Comparison of ENCODE assay signal across 14 mouse cellular contexts in genomic region chr16:70315261-70315660, GRCm38 (mm10). TPM values are rescaled to one million over a fixed set of nuclear protein-coding genes. Genes with fewer than 3 reads are reported as not detected.
DNase-seq lines count a peak whose midpoint lies in the region; ATAC-seq lines count a peak whose summit lies in the region.
"Had no signal": no experiment of that assay in that cellular context is flagged by ENCODE, and none has a peak within 500 bp of the region (broad histone marks: within the 10 kb centered on the region; RNA-seq: fewer than 3 reads in every experiment).

No protein-coding gene starts in this region.

- no peaks in the 10 kb centered on the region for H3K4me1 ChIP-seq in heart, embryonic 14.5 days (ENCODE audit: control insufficient read depth in 2 of 2, insufficient read depth in 2 of 2, low read length in 2 of 2)
- H3K4me1 ChIP-seq in lung, embryonic 15.5 days = 0 out of 2 replicates have a peak, but pooled peaks cover 5% of the 10 kb centered on the region
- H3K4me1 ChIP-seq in embryonic facial prominence, embryonic 14.5 days (ENCODE audit: control insufficient read depth, insufficient read depth, low read length) = no peaks in the 10 kb centered on the region

- H3K9ac ChIP-seq in heart, embryonic 14.5 days (ENCODE audit: low read length) = peak overlapping the region; percentile 91
- H3K9ac ChIP-seq in lung, embryonic 15.5 days = no peak overlapping the region
- no peak overlapping the region for H3K9ac ChIP-seq in embryonic facial prominence, embryonic 14.5 days (ENCODE audit: low read depth, low read length)

- H3K4me3 ChIP-seq in heart, embryonic 14.5 days (ENCODE audit: control insufficient read depth in 1 of 2, insufficient read depth in 1 of 2, low read depth in 1 of 2, low read length in 2 of 2) = peak overlapping the region in 1 of 2 experiments; percentile 73; a peak in 2 of 4 replicates
- H3K4me3 ChIP-seq in lung, embryonic 15.5 days = no peak overlapping the region
- H3K4me3 ChIP-seq in embryonic facial prominence, embryonic 14.5 days (ENCODE audit: low read depth, low read length) = no peak overlapping the region

- H3K27ac ChIP-seq in heart, embryonic 14.5 days (replicated peaks in 1 of 2; ENCODE audit: control insufficient read depth in 1 of 2, insufficient read depth in 1 of 2, low read depth in 2 of 2, low read length in 2 of 2) = peak overlapping the region in 1 of 2 experiments; percentile 98; a peak in 3 of 4 replicates
- no peak overlapping the region for H3K27ac ChIP-seq in lung, embryonic 15.5 days
- no peak overlapping the region for H3K27ac ChIP-seq in embryonic facial prominence, embryonic 14.5 days (replicated peaks; ENCODE audit: low read depth, low read length)

- ATAC-seq in heart, embryonic 14.5 days (ENCODE audit: insufficient number of reproducible peaks, insufficient read depth, low FRiP score, low read depth) = no peak
- no peak for ATAC-seq in lung, embryonic 15.5 days (ENCODE audit: borderline replicate concordance, extremely low read depth, low FRiP score, low TSS enrichment)
- ATAC-seq in embryonic facial prominence, embryonic 14.5 days (ENCODE audit: low read depth) = no peak

- no peaks in the 10 kb centered on the region for H3K27me3 ChIP-seq in heart, embryonic 14.5 days (ENCODE audit: control insufficient read depth, insufficient read depth, low read length)
- H3K27me3 ChIP-seq in lung, embryonic 15.5 days = no peaks in the 10 kb centered on the region
- no peaks in the 10 kb centered on the region for H3K27me3 ChIP-seq in embryonic facial prominence, embryonic 14.5 days (replicated peaks; ENCODE audit: control insufficient read depth, insufficient read depth, low read length)
- H3K27me3 ChIP-seq: CH12.LX; limb, embryonic 15.5 days had no signal

- WGBS in heart, embryonic 14.5 days = 29% methylated on average over 3 of the region's 3 CpGs
- 44% methylated on average over 3 of the region's 3 CpGs for WGBS in lung, embryonic 15.5 days
- WGBS in embryonic facial prominence, embryonic 14.5 days = 47% methylated on average over 3 of the region's 3 CpGs

- intact Hi-C loops in left cerebral cortex, postnatal 14 days (cut with DNase I) = loop anchor here (10.0 kb wide), 1 partner anchor 250 kb away; no protein-coding TSS in a partner anchor

- no peak for DNase-seq in heart, adult 18-20 months
- no peak for DNase-seq in lung, postnatal 14 days
- peak; percentile 45 for DNase-seq in embryonic facial prominence, embryonic 14.5 days (ENCODE audit: low spot score)
- peak; percentile 61 for DNase-seq in retina, embryonic 14.5 days (ENCODE audit: low spot score)
- no peak for DNase-seq in left cerebral cortex, postnatal 14 days (ENCODE audit: low spot score in 2 of 2)
- DNase-seq in adrenal gland, adult 18-20 months (ENCODE audit: low spot score in 2 of 2) = no peak
- DNase-seq: cerebellum, adult 18-20 months; heart, adult 11 months; kidney, adult 8-10 months; thymus, postnatal 36 days had no signal

- H3K36me3 ChIP-seq in heart, embryonic 14.5 days (ENCODE audit: control insufficient read depth, insufficient read depth, low read length) = no peaks in the 10 kb centered on the region
- H3K36me3 ChIP-seq in lung, embryonic 15.5 days = no peaks in the 10 kb centered on the region
- H3K36me3 ChIP-seq in embryonic facial prominence, embryonic 14.5 days (ENCODE audit: control insufficient read depth, insufficient read depth, low read length) = no peaks in the 10 kb centered on the region
- H3K36me3 ChIP-seq: limb, embryonic 15.5 days had no signal

- peak overlapping the region; percentile 66 for H3K4me2 ChIP-seq in heart, embryonic 14.5 days (ENCODE audit: low read length)
- H3K4me2 ChIP-seq in lung, embryonic 15.5 days = peak overlapping the region; percentile 53; the same call in 1 of the 2 replicates
- H3K4me2 ChIP-seq in embryonic facial prominence, embryonic 14.5 days (ENCODE audit: low read depth, low read length) = 0 out of 2 replicates have a peak overlapping the region, but pooled peaks have one; percentile 62

- H3K9me3 ChIP-seq in heart, embryonic 14.5 days (ENCODE audit: control insufficient read depth, low read length) = no peaks in the 10 kb centered on the region
- H3K9me3 ChIP-seq in lung, embryonic 15.5 days = no peaks in the 10 kb centered on the region
- no peaks in the 10 kb centered on the region for H3K9me3 ChIP-seq in embryonic facial prominence, embryonic 14.5 days (ENCODE audit: control insufficient read depth, low read length)
- H3K9me3 ChIP-seq: limb, embryonic 15.5 days had no signal

RNA-seq across cellular contexts. Expression of gene Gbe1, which starts 1.5 kb away (rescaled TPM):
- 66.0 and 68.8 TPM in 2 replicates for polyA plus RNA-seq in heart, embryonic 14.5 days (2014; fragmentation: Nextera tagmentation; extraction: Ambion mirVana)
- 10 to 100 TPM; 48.0 to 59.6 TPM for total RNA-seq in heart, adult 18-20 months (2021)
- 23.9 and 26.0 TPM in 2 replicates for polyA plus RNA-seq in lung, embryonic 15.5 days (2015; fragmentation: Nextera tagmentation; extraction: Ambion mirVana)
- 17.6 and 18.4 TPM in 2 replicates for polyA plus RNA-seq in embryonic facial prominence, embryonic 14.5 days (2014; fragmentation: Nextera tagmentation; extraction: Ambion mirVana)
- 10 to 100 TPM; 12.7 to 13.0 TPM for total RNA-seq in left cerebral cortex, postnatal 14 days (2021)
- 100 to 1,000 TPM in 1 of 2 experiments, 10 to 100 TPM in 1; 73.0 to 136 TPM for total RNA-seq in adrenal gland, adult 18-20 months (2021)
- total RNA-seq: CH12.LX had no signal

Comparison
In these comparisons a context has a peak if more than half of its experiments do, and no peak if none do; other contexts are left out.
1. DNase-seq: peak in embryonic facial prominence, embryonic 14.5 days (single experiment) and retina, embryonic 14.5 days (single experiment); none in heart, adult 18-20 months (0 of 2), lung, postnatal 14 days (single experiment), left cerebral cortex, postnatal 14 days (0 of 2) and adrenal gland, adult 18-20 months (0 of 2).
2. Peak in every context shown above with its lines, with median percentiles within 50 percentile points of each other: H3K4me2 ChIP-seq.